Mouse (Mus musculus) T-helper 1 cell (primary cell): ENCODE measurements around the gene Fcrl5.

ENCODE experiments used
- in situ Hi-C: fragments of 300-600 bp; cut with MboI, MseI; formaldehyde crosslinking; loops from one replicate; pipeline ENCODE4 v1.15.1; 2025; ENCODE audit warnings: high pct_unique_total_duplicates

Gene Fcrl5

DNA sequence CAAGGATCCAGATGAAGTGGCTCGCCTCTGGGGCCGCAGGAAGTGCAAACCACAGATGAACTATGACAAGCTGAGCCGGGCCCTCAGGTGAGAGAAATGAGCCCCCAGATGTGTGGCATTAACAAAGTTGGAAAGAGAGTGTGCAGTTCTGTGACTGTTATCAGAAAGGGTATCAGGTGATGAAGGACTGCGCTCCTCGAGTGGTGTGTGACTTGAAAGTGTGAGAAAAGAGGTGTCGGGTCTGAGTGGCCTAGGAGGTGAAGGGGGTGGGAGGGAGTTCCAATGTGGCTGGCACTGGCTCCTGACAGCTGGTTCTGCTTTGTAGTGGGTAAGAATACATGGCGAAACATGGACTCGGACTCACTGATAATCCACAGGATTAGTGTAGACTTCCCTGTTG is 92.4 kb downstream of the Fcrl5 start:
- in situ Hi-C loops, result no loop called here

DNA sequence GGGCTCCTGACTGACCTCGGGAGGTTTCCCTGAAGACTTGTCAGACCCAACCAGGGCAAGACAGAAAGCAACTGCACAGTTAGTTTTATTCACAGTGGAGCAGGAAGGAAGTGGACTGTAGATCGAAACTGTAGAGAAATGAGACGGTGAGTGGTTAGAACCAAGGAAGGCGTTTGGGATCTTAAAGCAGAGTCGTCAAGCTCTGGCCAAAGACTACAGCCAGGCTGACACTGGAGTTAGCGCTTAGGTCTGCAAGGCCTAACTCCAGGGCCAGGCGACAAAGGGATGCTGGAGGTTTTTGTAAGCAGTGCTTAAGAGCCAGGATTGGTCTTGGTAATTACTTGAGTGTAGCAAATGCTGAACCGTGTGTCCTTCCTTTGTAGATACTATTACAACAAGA is 93.3 kb downstream of the Fcrl5 start:
- in situ Hi-C loops, result no loop called here

DNA sequence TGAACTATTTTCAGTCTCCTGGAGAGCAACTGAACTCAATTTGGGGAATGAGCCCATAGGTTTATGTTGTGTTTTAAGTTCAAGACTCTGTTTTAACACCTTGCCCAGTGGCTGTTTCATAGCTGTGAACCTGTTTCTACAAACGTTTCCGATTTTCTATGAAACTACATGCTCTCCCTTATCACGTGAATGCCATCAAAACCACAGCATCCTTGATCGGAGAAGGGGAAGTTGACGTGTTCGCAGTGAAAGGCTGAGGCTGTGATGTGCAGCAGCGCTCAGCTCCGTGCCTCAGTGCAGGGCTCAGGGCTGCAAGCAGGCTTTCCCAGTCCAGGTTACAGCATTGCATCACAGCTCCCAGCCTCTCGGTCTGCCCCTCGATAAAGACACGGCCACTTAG is 94.0 kb downstream of the Fcrl5 start:
- in situ Hi-C loops, result no loop called here

DNA sequence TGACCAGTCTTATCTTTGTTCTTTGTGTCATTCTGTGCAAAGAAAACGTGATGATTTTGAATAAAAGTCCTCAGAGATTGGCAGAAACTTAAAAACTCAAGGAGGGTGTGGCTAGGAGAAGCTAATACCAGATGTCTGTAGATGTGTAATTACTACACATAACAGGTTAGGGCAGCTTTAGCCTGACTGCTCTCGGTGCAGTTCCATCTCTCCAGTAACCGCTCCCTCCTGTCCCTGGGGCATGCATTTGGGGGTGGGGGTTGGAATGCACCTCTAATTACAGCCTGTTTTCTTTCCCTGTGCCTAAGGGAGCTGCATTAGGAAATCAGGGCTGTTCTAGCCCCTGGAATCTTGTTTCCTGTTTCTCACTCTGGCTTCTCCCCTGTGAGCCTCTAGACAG is 94.7 kb downstream of the Fcrl5 start:
- in situ Hi-C loops, result no loop called here

DNA sequence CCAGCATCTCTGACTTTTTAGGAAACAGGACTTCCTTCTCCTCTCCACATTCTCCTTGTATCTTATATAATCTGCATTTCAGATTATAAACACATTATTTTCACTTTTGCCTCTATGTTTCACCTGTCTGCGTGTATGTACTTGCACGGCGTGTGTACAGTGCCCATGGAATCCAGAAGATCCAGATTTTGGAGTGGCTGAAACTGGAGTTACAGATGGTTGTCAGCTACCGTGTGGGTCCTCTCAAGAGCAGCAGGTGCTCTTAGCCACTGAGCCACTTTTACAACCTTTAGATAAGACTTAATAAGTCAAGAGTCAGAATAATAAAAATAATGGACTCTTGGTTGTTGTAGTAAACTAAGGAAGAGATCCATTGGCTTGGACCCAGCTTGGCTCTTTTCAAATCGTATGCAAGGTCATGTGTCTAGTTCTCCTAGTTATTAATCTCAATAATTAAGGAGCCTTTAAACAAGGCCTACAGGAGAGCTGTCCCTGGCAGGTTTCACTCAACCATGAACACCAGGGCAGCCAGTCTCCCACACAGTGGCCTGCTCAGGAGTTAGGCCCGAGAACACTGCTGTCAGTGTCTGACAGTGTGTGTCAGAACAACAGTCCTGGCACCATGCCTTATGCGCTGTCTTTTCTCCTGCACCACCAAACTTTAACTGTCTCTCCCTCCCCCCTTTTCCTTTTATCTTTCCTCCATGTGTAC is 98.2 kb downstream of the Fcrl5 start:
- in situ Hi-C loops, result no loop called here

DNA sequence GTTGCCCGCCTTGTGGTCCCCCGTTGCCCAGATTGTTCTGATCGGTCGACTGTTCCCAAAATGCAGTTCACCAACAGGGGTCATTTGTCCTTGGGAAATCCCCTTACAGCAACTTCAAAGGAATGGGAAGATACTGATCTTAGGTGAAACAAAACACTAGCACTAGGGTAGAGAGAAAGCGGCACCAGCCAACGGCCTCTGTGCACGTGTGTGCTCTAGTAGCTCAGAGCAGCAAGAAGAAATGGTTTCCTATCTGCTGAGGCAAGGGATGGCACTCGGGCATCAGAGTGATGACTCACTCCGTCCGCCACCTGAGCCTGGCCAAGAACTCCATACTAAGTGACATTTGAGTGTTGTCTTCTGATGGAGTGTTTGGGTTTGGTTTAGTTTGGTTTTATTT is 102.5 kb downstream of the Fcrl5 start:
- in situ Hi-C loops, result no loop called here

DNA sequence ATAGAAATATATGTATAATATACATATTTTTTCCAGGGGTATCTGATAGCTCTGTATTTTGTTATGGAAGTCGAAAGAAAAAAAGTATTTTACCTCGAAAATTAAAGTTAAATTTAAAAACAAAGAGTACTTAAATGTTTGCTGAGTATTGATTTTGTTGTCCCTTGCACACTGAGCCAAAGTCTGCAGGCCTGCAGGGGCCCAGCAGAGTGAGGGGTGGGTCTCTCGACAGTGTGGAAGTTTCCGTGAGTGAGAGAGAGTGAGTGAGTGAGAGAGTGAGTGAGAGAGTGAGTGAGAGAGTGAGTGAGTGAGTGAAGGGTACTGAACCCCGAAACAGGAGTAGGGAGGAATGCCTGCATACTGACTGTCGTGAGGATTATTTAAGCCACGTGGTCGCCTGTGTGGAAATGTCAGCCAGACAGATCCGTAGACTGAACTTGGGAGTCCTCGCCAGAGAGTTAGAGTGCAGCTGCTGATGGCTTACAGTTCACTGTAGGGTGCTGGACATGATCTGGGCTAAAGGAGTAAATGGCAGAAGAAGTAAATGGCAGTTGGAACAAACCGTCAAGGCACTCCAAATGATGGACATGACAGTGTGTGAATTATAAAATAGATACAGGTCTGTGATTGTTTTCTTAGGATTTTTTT is 104.6 kb downstream of the Fcrl5 start:
- in situ Hi-C loops, result no loop called here

DNA sequence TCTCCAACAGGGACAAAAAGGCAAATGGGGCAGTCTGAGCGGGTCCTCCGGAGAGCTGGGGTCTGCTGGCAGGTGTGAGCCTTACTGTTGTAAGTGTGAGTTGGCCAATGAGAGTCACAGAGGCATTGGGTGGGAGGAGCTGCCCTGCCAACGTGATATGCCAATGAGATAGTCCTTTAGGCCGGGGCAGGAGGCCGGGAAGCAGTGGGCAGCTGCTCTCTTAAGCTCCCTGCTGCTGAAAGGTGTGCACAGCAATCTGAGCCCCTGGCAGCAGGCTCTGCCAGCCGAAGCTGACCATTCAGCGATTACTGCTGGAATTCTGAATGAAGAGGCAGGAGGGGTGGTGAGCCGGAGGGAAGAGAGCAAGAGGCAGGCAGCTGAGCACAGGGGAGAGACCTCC is 105.1 kb downstream of the Fcrl5 start:
- in situ Hi-C loops, result no loop called here

DNA sequence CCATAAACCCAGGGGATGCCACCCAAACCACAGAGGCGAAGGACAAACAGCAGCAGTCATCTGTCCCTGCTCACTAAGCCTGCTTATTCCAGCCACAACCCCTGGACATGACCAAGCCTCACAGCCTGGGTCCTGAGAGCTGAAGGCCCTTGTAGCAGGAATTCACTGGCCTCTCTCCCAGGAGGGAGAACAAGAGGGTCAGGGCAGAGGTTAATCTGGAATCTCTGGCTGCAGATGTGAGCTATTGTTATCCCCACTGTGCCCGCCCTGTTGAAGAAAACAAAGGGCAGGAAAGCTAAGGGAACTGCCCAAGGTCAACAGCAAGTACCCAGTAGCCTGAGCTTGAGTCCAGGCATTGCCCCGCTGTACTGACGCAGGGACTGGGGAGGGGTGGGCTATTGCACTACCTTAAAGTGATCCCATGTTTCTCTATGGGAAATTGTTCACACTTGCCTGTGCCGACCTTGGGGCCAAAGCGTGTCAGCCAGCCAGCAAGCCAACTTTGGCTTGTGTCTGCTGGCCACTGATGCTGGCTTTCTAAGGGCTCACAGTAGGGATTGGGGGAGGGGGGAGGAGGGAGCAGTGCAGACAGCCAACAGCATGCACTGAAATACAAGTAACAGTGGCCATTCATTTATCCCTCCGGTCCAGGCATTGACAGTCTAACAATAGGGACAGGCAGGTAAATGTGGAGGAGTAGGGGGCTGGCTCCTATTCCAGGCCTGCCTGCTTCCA is 107.1 kb downstream of the Fcrl5 start:
- in situ Hi-C loops, result no loop called here

DNA sequence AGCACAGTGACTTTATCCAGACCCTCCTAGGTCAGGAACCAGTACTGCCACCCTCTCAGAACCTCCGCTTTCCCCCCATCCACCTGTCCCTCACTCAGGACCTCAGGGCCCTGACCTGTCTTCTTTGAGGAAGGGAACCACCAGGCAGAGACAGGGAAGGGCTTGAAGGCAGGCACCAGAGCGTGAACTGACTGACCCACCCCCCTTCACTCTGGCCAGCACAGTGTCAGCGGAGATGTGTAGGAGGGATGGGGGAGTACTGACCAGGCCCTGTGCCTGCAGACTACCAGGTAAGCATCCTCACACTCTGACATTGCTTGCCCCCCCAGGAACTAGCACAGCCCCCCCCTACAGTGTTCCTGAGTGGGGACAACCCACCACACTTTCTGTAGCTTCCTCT is 110.0 kb downstream of the Fcrl5 start:
- in situ Hi-C loops, result no loop called here

DNA sequence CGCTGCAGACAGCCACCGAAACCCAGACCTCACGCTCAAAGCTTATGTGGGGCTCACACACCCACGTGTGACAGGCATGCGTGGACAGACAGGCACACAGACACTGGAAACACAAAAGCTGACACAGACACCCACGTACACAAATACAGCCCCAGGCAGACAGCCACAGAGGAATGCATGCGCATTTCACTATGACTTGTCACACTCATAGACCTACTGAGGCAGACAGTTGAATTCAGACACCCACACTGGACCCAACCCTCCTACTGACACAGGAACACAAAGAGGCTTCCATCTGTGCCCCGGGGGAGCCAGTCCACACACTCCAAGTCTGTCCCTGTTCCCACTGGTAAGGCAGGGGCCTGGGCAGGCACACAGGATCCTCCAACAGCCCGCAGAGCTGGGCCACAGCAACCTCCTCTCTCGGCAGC is 110.7 kb downstream of the Fcrl5 start:
- in situ Hi-C loops, result no loop called here

DNA sequence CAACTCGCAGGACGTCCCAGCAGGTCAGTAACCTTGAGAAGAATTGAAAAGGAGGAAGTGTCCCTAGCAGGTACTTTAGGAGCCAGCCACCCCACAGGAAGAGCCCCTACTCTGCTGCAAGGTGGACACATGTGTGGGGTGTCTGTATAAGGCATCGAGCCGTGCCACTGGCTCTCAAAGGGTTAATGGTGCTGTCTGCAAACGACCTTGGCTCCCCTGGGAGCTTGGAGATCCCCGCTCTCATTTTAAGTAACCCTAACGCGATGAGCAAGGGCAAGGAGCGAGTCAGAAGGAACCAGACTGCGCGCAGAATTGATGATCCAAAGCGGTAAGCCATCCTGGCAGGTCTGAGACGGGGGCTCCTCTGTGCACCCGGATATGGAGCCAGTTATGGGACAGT is 114.3 kb downstream of the Fcrl5 start:
- in situ Hi-C loops, result loop anchor here (10.0 kb wide), 1 partner anchor 695 kb away; no protein-coding TSS in a partner anchor
